Mouse (Mus musculus) small intestine, adult 2 months (tissue): Measurements from ENCODE around the gene Gm33543.

ENCODE experiments used
- CTCF ChIP-seq: fragments of 200-500 bp; IDR thresholded peaks from 2 replicates; pipeline ENCODE4 v1.5.1; 2012; ENCODE audit warnings: low read depth, mild to moderate bottlenecking, control low read depth, inconsistent platforms, low read length, moderate library complexity, mixed read lengths; ENCODE audit not compliant: insufficient replicate concordance, insufficient read length; ENCODE audit errors: extremely low read depth
- POLR2A ChIP-seq: fragments of 200-500 bp; IDR thresholded peaks from 2 replicates; pipeline ENCODE4 v1.6.1; 2012; ENCODE audit warnings: low read depth, mild to moderate bottlenecking, control low read depth, inconsistent platforms, low read length, moderate library complexity

- TF ChIP-seq POLR2A (no peak), CTCF (no peak)
Measured at GRCm38 (mm10) chr10:95814351-95814750, 28.4 kb downstream of the Gm33543 start.
